ENCODE assay signal across 19 mouse cellular contexts in genomic region chr14:12220540-12220939, GRCm38 (mm10).
DNase-seq lines count a peak whose midpoint lies in the region; ATAC-seq lines count a peak whose summit lies in the region.
"Had no signal": no experiment of that assay in that cellular context is flagged by ENCODE, and none has a peak within 500 bp of the region (broad histone marks: within the 10 kb centered on the region; RNA-seq: fewer than 3 reads in every experiment).

No protein-coding gene starts in this region.

- peak; percentile 26 for DNase-seq in layer of hippocampus, adult 11-12 months (ENCODE audit: low spot score)
- DNase-seq in layer of hippocampus, postnatal 10 days (ENCODE audit: low spot score in 2 of 2) = no peak
- no peak for DNase-seq in heart, postnatal 4 days
- no peak for DNase-seq in left cerebral cortex, postnatal 14 days (ENCODE audit: low spot score in 2 of 2)
- DNase-seq: cerebellum, adult 11 months; gastrocnemius, postnatal 14 days; heart, postnatal 36 days; kidney, adult 18-20 months; lung, adult 18-20 months; thymus, postnatal 25 days had no signal

- H3K9me3 ChIP-seq in embryonic facial prominence, embryonic 13.5 days = no peaks in the 10 kb centered on the region
- no peaks in the 10 kb centered on the region for H3K9me3 ChIP-seq in forebrain, embryonic 15.5 days
- H3K9me3 ChIP-seq in midbrain, embryonic 15.5 days = no peaks in the 10 kb centered on the region
- H3K9me3 ChIP-seq: heart, embryonic 10.5 days; limb, embryonic 13.5 days; stomach, embryonic 15.5 days had no signal

- peaks cover 27% of the 10 kb centered on the region for H3K36me3 ChIP-seq in embryonic facial prominence, embryonic 13.5 days
- no peaks in the 10 kb centered on the region for H3K36me3 ChIP-seq in forebrain, embryonic 15.5 days
- peaks cover 2% of the 10 kb centered on the region; the same call in 1 of the 2 replicates for H3K36me3 ChIP-seq in midbrain, embryonic 15.5 days (replicated peaks)
- H3K36me3 ChIP-seq: stomach, embryonic 15.5 days had no signal

- H3K9ac ChIP-seq in embryonic facial prominence, embryonic 13.5 days = no peak overlapping the region
- no peak overlapping the region for H3K9ac ChIP-seq in forebrain, embryonic 15.5 days (replicated peaks)
- H3K9ac ChIP-seq in midbrain, embryonic 15.5 days = no peak overlapping the region
- H3K9ac ChIP-seq: limb, embryonic 13.5 days; stomach, embryonic 15.5 days had no signal

- H3K27me3 ChIP-seq in embryonic facial prominence, embryonic 13.5 days = no peaks in the 10 kb centered on the region
- H3K27me3 ChIP-seq in forebrain, embryonic 15.5 days = no peaks in the 10 kb centered on the region
- H3K27me3 ChIP-seq in midbrain, embryonic 15.5 days (replicated peaks) = no peaks in the 10 kb centered on the region
- H3K27me3 ChIP-seq: limb, embryonic 13.5 days; stomach, embryonic 15.5 days had no signal

- H3K4me2 ChIP-seq in embryonic facial prominence, embryonic 13.5 days = no peak overlapping the region
- no peak overlapping the region for H3K4me2 ChIP-seq in forebrain, embryonic 15.5 days (replicated peaks)
- no peak overlapping the region for H3K4me2 ChIP-seq in midbrain, embryonic 15.5 days
- H3K4me2 ChIP-seq: limb, embryonic 13.5 days; stomach, embryonic 15.5 days had no signal

- no peak overlapping the region for H3K4me3 ChIP-seq in embryonic facial prominence, embryonic 13.5 days
- no peak overlapping the region for H3K4me3 ChIP-seq in forebrain, embryonic 15.5 days
- no peak overlapping the region for H3K4me3 ChIP-seq in midbrain, embryonic 15.5 days
- H3K4me3 ChIP-seq: heart, embryonic 10.5 days; limb, embryonic 13.5 days; myocyte; stomach, embryonic 15.5 days had no signal

- no peak for ATAC-seq in embryonic facial prominence, embryonic 13.5 days (ENCODE audit: insufficient number of reproducible peaks, insufficient read depth, low FRiP score, low TSS enrichment, low read depth)
- peak; percentile 83 for ATAC-seq in forebrain, embryonic 15.5 days (replicated peaks)
- peak; percentile 60; the same call in 1 of the 2 replicates for ATAC-seq in midbrain, embryonic 15.5 days (replicated peaks)
- no peak for ATAC-seq in activated CD4-positive, CD25-positive, alpha-beta regulatory T cell, adult 4 months
- ATAC-seq: CD4-positive, CD25-positive, alpha-beta regulatory T cell, adult 4 months had no signal

- H3K27ac ChIP-seq in embryonic facial prominence, embryonic 13.5 days = peak overlapping the region; percentile 34; the same call in 1 of the 2 replicates
- H3K27ac ChIP-seq in forebrain, embryonic 15.5 days (replicated peaks) = peak overlapping the region; percentile 57
- no peak overlapping the region for H3K27ac ChIP-seq in midbrain, embryonic 15.5 days
- H3K27ac ChIP-seq: heart, embryonic 10.5 days; limb, embryonic 13.5 days; stomach, embryonic 15.5 days had no signal

- intact Hi-C loops in left cerebral cortex, postnatal 14 days (cut with DNase I) = no loop called here

- 48% methylated on average over 8 of the region's 8 CpGs for WGBS in embryonic facial prominence, embryonic 13.5 days
- WGBS in forebrain, embryonic 15.5 days = 35% methylated on average over 8 of the region's 8 CpGs
- 61% methylated on average over 8 of the region's 8 CpGs for WGBS in midbrain, embryonic 15.5 days

- 0 out of 2 replicates have a peak, but pooled peaks cover 3% of the 10 kb centered on the region for H3K4me1 ChIP-seq in embryonic facial prominence, embryonic 13.5 days
- peaks cover 34% of the 10 kb centered on the region for H3K4me1 ChIP-seq in forebrain, embryonic 15.5 days
- H3K4me1 ChIP-seq in midbrain, embryonic 15.5 days = no peaks in the 10 kb centered on the region
- H3K4me1 ChIP-seq: heart, embryonic 10.5 days; stomach, embryonic 15.5 days had no signal

Comparison
In these comparisons a context has a peak if more than half of its experiments do, and no peak if none do; other contexts are left out.
1. ATAC-seq: peak in forebrain, embryonic 15.5 days (single experiment) and midbrain, embryonic 15.5 days (single experiment); none in embryonic facial prominence, embryonic 13.5 days (single experiment) and activated CD4-positive, CD25-positive, alpha-beta regulatory T cell, adult 4 months (single experiment).